Mouse (Mus musculus): ENCODE measurements around the gene Nab1.

DNA sequence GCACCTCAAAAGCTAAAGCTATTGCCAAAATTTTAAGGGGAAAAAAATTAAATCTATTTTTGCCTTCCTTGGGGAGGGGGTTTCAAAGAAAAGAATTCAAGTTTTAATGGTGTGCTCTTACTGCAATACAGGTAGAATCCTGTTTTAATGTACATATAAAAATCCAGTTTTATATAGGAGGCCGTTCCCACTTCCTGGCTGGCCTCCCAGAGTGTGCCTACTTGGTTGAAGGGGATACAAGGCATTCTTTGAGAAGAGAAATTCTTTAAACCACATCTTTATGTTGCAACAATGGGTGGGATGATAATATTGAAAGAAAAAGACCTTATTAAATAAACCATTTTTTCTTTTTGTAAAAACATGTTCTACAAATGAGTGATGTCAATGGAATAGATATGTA, 611 bp upstream of the Nab1 start:
- no peak for TF ChIP-seq POLR2A (IDR thresholded peaks at IDR 0.05; ENCODE audit: borderline replicate concordance, control insufficient read depth, low read depth, low read length)
- TF ChIP-seq CTCF (IDR thresholded peaks at IDR 0.05; ENCODE audit: control insufficient read depth, insufficient read depth, low read length), result no peak
